Mouse (Mus musculus): ENCODE data around the gene Cct6b. TPM values are rescaled to one million over a fixed set of nuclear protein-coding genes. Genes with fewer than 3 reads are reported as not detected.
A peak's percentile ranks its signal among the peaks of the same experiment; 100 is the strongest.

The Cct6b gene
- polyA plus RNA-seq, 1 experiment from 2014 or later, result 0.69 TPM

DNA sequence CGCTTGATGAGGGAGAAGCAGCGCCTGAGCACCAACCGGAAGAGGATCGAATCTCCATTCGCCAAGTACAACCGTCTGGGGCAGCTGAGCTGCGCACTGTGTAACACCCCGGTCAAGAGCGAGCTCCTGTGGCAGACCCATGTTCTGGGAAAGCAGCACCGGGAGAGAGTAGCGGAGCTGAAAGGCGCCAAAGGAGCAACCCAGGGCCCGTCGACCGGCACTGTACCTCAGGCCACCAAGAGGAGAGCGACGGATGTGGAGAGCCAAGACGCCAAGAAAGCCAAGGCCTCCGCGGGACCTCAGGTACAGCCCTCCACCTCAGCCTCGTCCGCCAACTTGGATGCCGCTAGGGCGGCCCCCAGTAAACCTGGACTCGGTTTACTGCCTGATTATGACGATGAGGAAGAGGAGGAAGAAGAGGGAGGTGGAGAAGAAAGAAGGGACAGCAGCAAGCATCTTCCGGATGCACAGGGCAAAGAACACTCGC lies 360 bp upstream of the Cct6b start:
- peak overlapping the region; percentile 99 for H3K4me3 ChIP-seq (ENCODE audit: low read depth, low read length)
- ATAC-seq (ENCODE audit: low FRiP score) (peak; percentile 82), DNase-seq (ENCODE audit: low spot score) (no peak)
- peak overlapping the region; percentile 88 for H3K4me2 ChIP-seq (replicated peaks; ENCODE audit: low read depth, low read length)
- peak overlapping the region; percentile 87 for H3K9ac ChIP-seq (ENCODE audit: low read depth, low read length)
- peaks cover 3% of the 10 kb centered on the region; the same call in 1 of the 2 replicates for H3K4me1 ChIP-seq (replicated peaks; ENCODE audit: control insufficient read depth, insufficient read depth, low read length)
- H3K27me3 ChIP-seq (ENCODE audit: control insufficient read depth, insufficient read depth, low read length), result no peaks in the 10 kb centered on the region
- H3K9me3 ChIP-seq (ENCODE audit: control insufficient read depth, low read length), result no peaks in the 10 kb centered on the region
- WGBS, result under 1% methylated on average over 28 of the region's 28 CpGs
- peak overlapping the region; percentile 80 for H3K27ac ChIP-seq (ENCODE audit: low read depth, low read length)
- no peaks in the 10 kb centered on the region for H3K36me3 ChIP-seq (ENCODE audit: control insufficient read depth, insufficient read depth, low read length)

DNA sequence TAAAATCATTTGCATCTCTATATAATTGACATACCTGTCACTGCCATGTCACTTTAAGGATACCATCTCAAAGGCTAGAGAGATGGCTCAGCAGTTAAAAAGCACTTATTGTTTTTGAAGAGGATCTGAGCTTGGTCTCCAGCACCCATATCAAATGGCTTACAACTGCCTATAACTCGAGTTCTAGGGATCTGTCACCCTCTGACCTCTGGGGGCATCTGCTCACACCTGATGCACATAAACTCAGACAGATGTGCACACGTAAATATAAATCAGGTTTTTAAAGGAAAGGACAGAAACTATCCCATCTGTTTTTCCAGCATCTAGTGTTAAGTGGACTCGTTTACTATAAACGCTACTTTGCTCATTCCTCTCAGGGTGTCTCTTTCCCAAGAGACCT lies 860 bp downstream of the Cct6b start:
- Histone ChIP-seq H3K9ac (ENCODE audit: low read depth, low read length) (peak overlapping the region; percentile 87), H3K4me2 (replicated peaks; ENCODE audit: low read depth, low read length) (peak overlapping the region; percentile 88), H3K9me3 (ENCODE audit: control insufficient read depth, low read length) (no peaks in the 10 kb centered on the region), H3K4me3 (ENCODE audit: low read depth, low read length) (peak overlapping the region; percentile 99), H3K27me3 (ENCODE audit: control insufficient read depth, insufficient read depth, low read length) (no peaks in the 10 kb centered on the region), H3K27ac (ENCODE audit: low read depth, low read length) (no peak overlapping the region), H3K36me3 (ENCODE audit: control insufficient read depth, insufficient read depth, low read length) (no peaks in the 10 kb centered on the region), H3K4me1 (replicated peaks; ENCODE audit: control insufficient read depth, insufficient read depth, low read length) (peaks cover 3% of the 10 kb centered on the region; the same call in 1 of the 2 replicates)
- no peak for ATAC-seq (ENCODE audit: low FRiP score)
- no peak for DNase-seq (ENCODE audit: low spot score)
- 15% methylated on average over 4 of the region's 4 CpGs for WGBS

- WGBS, result 88% methylated on average over 6 of the region's 6 CpGs
Measured at GRCm38 (mm10) chr11:82762286-82762829, 1.8 kb downstream of the Cct6b start.

GRCm38 (mm10) chr11:82755919-82756318 lies 8.2 kb downstream of the Cct6b start:
- H3K4me1 ChIP-seq (replicated peaks; ENCODE audit: control insufficient read depth, insufficient read depth, low read length), result no peaks in the 10 kb centered on the region
- H3K4me3 ChIP-seq (ENCODE audit: low read depth, low read length), result no peak overlapping the region
- WGBS, result 87% methylated on average over 1 of the region's 1 CpGs
- no peaks in the 10 kb centered on the region for H3K36me3 ChIP-seq (ENCODE audit: control insufficient read depth, insufficient read depth, low read length)
- no peak overlapping the region for H3K27ac ChIP-seq (ENCODE audit: low read depth, low read length)
- no peak overlapping the region for H3K9ac ChIP-seq (ENCODE audit: low read depth, low read length)
- H3K27me3 ChIP-seq (ENCODE audit: control insufficient read depth, insufficient read depth, low read length), result no peaks in the 10 kb centered on the region
- ATAC-seq (ENCODE audit: low FRiP score), result no peak
- no peak for DNase-seq (ENCODE audit: low spot score)
- no peaks in the 10 kb centered on the region for H3K9me3 ChIP-seq (ENCODE audit: control insufficient read depth, low read length)
- no peak overlapping the region for H3K4me2 ChIP-seq (replicated peaks; ENCODE audit: low read depth, low read length)

More at GRCm38 (mm10) chr11:82762286-82762829, 1.8 kb downstream of the Cct6b start:
- H3K27ac ChIP-seq (ENCODE audit: low read depth, low read length), result no peak overlapping the region
- no peak overlapping the region for H3K4me2 ChIP-seq (replicated peaks; ENCODE audit: low read depth, low read length)
- no peak overlapping the region for H3K4me3 ChIP-seq (ENCODE audit: low read depth, low read length)
- H3K4me1 ChIP-seq (replicated peaks; ENCODE audit: control insufficient read depth, insufficient read depth, low read length), result peaks cover 3% of the 10 kb centered on the region; the same call in 1 of the 2 replicates
- H3K9me3 ChIP-seq (ENCODE audit: control insufficient read depth, low read length), result no peaks in the 10 kb centered on the region
- DNase-seq (ENCODE audit: low spot score) (no peak), ATAC-seq (ENCODE audit: low FRiP score) (no peak)
- no peaks in the 10 kb centered on the region for H3K36me3 ChIP-seq (ENCODE audit: control insufficient read depth, insufficient read depth, low read length)
- H3K9ac ChIP-seq (ENCODE audit: low read depth, low read length), result no peak overlapping the region
- no peaks in the 10 kb centered on the region for H3K27me3 ChIP-seq (ENCODE audit: control insufficient read depth, insufficient read depth, low read length)

GRCm38 (mm10) chr11:82752349-82753115 lies 11.6 kb downstream of the Cct6b start:
- Histone ChIP-seq H3K27me3 (ENCODE audit: control insufficient read depth, insufficient read depth, low read length) (no peaks in the 10 kb centered on the region), H3K4me2 (replicated peaks; ENCODE audit: low read depth, low read length) (no peak overlapping the region), H3K9ac (ENCODE audit: low read depth, low read length) (no peak overlapping the region), H3K9me3 (ENCODE audit: control insufficient read depth, low read length) (no peaks in the 10 kb centered on the region), H3K36me3 (ENCODE audit: control insufficient read depth, insufficient read depth, low read length) (no peaks in the 10 kb centered on the region), H3K4me3 (ENCODE audit: low read depth, low read length) (no peak overlapping the region), H3K27ac (ENCODE audit: low read depth, low read length) (no peak overlapping the region), H3K4me1 (replicated peaks; ENCODE audit: control insufficient read depth, insufficient read depth, low read length) (no peaks in the 10 kb centered on the region)
- 65% methylated on average over 5 of the region's 6 CpGs for WGBS
- ATAC-seq (ENCODE audit: low FRiP score) (no peak), DNase-seq (ENCODE audit: low spot score) (no peak)

DNA sequence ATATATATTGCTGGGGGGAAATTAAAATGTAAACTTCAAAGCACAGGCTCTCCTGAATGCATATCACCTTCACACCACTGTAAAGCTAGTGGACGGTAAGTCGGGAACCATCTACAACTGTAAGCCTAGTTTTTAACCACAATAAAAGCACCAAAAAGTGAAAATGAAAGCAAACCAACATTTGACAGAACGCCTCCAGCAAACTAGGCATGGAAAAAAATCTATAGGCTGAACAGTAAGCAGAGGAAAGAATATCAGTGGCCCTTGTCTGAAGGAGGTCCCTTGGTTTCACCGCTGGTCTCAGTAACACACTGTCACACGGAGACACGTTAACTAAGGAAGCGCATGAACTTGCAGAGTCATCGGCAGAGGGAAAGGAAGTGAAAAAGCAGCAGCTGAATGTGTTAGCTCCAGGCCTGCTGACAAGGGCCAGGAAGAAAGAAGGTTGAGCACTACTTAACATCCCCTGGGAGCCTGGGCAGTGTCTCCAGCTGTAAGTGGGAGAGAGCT lies 17.2 kb downstream of the Cct6b start:
- DNase-seq (ENCODE audit: low spot score) (no peak), ATAC-seq (ENCODE audit: low FRiP score) (no peak)
- no peaks in the 10 kb centered on the region for H3K4me1 ChIP-seq (replicated peaks; ENCODE audit: control insufficient read depth, insufficient read depth, low read length)
- H3K9me3 ChIP-seq (ENCODE audit: control insufficient read depth, low read length), result no peaks in the 10 kb centered on the region
- H3K4me2 ChIP-seq (replicated peaks; ENCODE audit: low read depth, low read length), result no peak overlapping the region
- no peaks in the 10 kb centered on the region for H3K36me3 ChIP-seq (ENCODE audit: control insufficient read depth, insufficient read depth, low read length)
- no peak overlapping the region for H3K4me3 ChIP-seq (ENCODE audit: low read depth, low read length)
- H3K27ac ChIP-seq (ENCODE audit: low read depth, low read length), result no peak overlapping the region
- no peak overlapping the region for H3K9ac ChIP-seq (ENCODE audit: low read depth, low read length)
- no peaks in the 10 kb centered on the region for H3K27me3 ChIP-seq (ENCODE audit: control insufficient read depth, insufficient read depth, low read length)
- 84% methylated on average over 8 of the region's 8 CpGs for WGBS

- H3K4me2 ChIP-seq (replicated peaks; ENCODE audit: low read depth, low read length), result no peak overlapping the region
- H3K27me3 ChIP-seq (ENCODE audit: control insufficient read depth, insufficient read depth, low read length), result no peaks in the 10 kb centered on the region
- H3K9me3 ChIP-seq (ENCODE audit: control insufficient read depth, low read length), result no peaks in the 10 kb centered on the region
- no peak overlapping the region for H3K4me3 ChIP-seq (ENCODE audit: low read depth, low read length)
- H3K27ac ChIP-seq (ENCODE audit: low read depth, low read length), result no peak overlapping the region
- H3K36me3 ChIP-seq (ENCODE audit: control insufficient read depth, insufficient read depth, low read length), result no peaks in the 10 kb centered on the region
- WGBS, result 33% methylated on average over 6 of the region's 6 CpGs
- peak; percentile 44 for DNase-seq (ENCODE audit: low spot score)
- no peaks in the 10 kb centered on the region for H3K4me1 ChIP-seq (replicated peaks; ENCODE audit: control insufficient read depth, insufficient read depth, low read length)
- H3K9ac ChIP-seq (ENCODE audit: low read depth, low read length), result no peak overlapping the region
- ATAC-seq (ENCODE audit: low FRiP score), result no peak
Measured at GRCm38 (mm10) chr11:82746138-82746537, 18.0 kb downstream of the Cct6b start.

GRCm38 (mm10) chr11:82739006-82739405 lies 25.1 kb downstream of the Cct6b start:
- Histone ChIP-seq H3K9me3 (ENCODE audit: control insufficient read depth, low read length) (no peaks in the 10 kb centered on the region), H3K27ac (ENCODE audit: low read depth, low read length) (no peak overlapping the region), H3K4me3 (ENCODE audit: low read depth, low read length) (no peak overlapping the region), H3K36me3 (ENCODE audit: control insufficient read depth, insufficient read depth, low read length) (no peaks in the 10 kb centered on the region), H3K4me2 (replicated peaks; ENCODE audit: low read depth, low read length) (no peak overlapping the region), H3K27me3 (ENCODE audit: control insufficient read depth, insufficient read depth, low read length) (no peaks in the 10 kb centered on the region), H3K9ac (ENCODE audit: low read depth, low read length) (no peak overlapping the region), H3K4me1 (replicated peaks; ENCODE audit: control insufficient read depth, insufficient read depth, low read length) (no peaks in the 10 kb centered on the region)
- ATAC-seq (ENCODE audit: low FRiP score) (no peak), DNase-seq (ENCODE audit: low spot score) (no peak)

- no peak overlapping the region for H3K27ac ChIP-seq (ENCODE audit: low read depth, low read length)
- no peaks in the 10 kb centered on the region for H3K9me3 ChIP-seq (ENCODE audit: control insufficient read depth, low read length)
- ATAC-seq (ENCODE audit: low FRiP score) (no peak), DNase-seq (ENCODE audit: low spot score) (no peak)
- no peaks in the 10 kb centered on the region for H3K36me3 ChIP-seq (ENCODE audit: control insufficient read depth, insufficient read depth, low read length)
- H3K4me1 ChIP-seq (replicated peaks; ENCODE audit: control insufficient read depth, insufficient read depth, low read length), result no peaks in the 10 kb centered on the region
- H3K27me3 ChIP-seq (ENCODE audit: control insufficient read depth, insufficient read depth, low read length), result no peaks in the 10 kb centered on the region
- no peak overlapping the region for H3K4me2 ChIP-seq (replicated peaks; ENCODE audit: low read depth, low read length)
- H3K4me3 ChIP-seq (ENCODE audit: low read depth, low read length), result no peak overlapping the region
- no peak overlapping the region for H3K9ac ChIP-seq (ENCODE audit: low read depth, low read length)
Measured at GRCm38 (mm10) chr11:82734227-82734626, 29.9 kb downstream of the Cct6b start.
